Mouse (Mus musculus): Measurements from ENCODE around the gene Xpnpep1. TPM values are rescaled to one million over a fixed set of nuclear protein-coding genes. Genes with fewer than 3 reads are reported as not detected.

The Xpnpep1 gene
- polyA plus RNA-seq, 1 experiment from 2014 or later = 150 TPM

DNA sequence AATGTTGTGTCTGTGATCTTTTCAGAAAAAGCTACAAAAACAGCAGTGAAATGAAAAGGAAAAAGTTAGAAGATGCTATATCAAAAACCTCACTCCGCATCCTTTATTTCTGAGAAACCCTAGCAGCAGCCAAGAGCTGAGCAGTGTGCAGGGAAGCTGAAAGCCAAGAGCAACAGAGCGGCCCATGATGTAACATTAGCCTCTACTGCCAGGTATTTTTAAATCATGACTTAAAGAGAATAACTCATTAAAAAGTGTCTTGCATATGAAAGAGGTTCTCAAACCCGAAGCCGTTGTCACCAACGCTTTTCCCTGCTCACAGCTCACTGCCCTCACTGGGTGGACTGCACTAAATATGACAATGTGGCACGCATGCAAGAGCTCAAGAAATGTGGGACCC, 9.7 kb downstream of the Xpnpep1 start:
- Histone ChIP-seq H3K4me2 (ENCODE audit: low read depth, low read length, severe bottlenecking) (no peak overlapping the region), H3K9me3 (ENCODE audit: control insufficient read depth, low read length) (no peaks in the 10 kb centered on the region), H3K27ac (ENCODE audit: low read depth, low read length) (no peak overlapping the region), H3K9ac (ENCODE audit: low read length) (no peak overlapping the region), H3K27me3 (ENCODE audit: control insufficient read depth, insufficient read depth, low read length) (no peaks in the 10 kb centered on the region), H3K36me3 (ENCODE audit: control insufficient read depth, insufficient read depth, low read length) (no peaks in the 10 kb centered on the region; the same call in 1 of the 2 replicates), H3K4me1 (replicated peaks; ENCODE audit: control insufficient read depth, insufficient read depth, low read length) (no peaks in the 10 kb centered on the region), H3K4me3 (ENCODE audit: low read depth, low read length) (no peak overlapping the region)
- no peak for ATAC-seq (replicated peaks; ENCODE audit: low FRiP score)
- no peak for DNase-seq (ENCODE audit: low spot score)
- WGBS = 96% methylated on average over 6 of the region's 6 CpGs

DNA sequence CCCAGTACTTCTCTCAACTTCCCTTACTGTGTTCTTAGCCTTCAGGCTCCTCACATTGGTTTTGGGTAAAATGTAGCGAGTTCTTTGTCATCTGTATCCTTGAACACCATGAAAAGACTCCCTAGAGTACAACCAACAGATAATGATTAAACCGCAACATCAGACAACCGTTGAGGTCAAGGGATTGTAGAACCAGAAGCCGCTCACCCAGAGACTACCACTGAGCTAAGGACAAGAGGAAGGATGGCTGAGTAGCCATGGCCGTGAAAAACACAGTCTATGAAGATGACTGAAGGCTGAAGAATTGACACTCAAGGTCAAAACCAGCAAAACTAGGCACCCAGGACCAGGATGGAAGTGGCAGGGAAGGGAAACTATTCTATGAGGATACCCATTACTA, 10.3 kb downstream of the Xpnpep1 start:
- Histone ChIP-seq H3K27me3 (ENCODE audit: control insufficient read depth, insufficient read depth, low read length) (no peaks in the 10 kb centered on the region), H3K36me3 (ENCODE audit: control insufficient read depth, insufficient read depth, low read length) (no peaks in the 10 kb centered on the region; the same call in 1 of the 2 replicates), H3K4me1 (replicated peaks; ENCODE audit: control insufficient read depth, insufficient read depth, low read length) (no peaks in the 10 kb centered on the region), H3K9ac (ENCODE audit: low read length) (no peak overlapping the region), H3K9me3 (ENCODE audit: control insufficient read depth, low read length) (no peaks in the 10 kb centered on the region), H3K4me2 (ENCODE audit: low read depth, low read length, severe bottlenecking) (no peak overlapping the region), H3K4me3 (ENCODE audit: low read depth, low read length) (no peak overlapping the region), H3K27ac (ENCODE audit: low read depth, low read length) (no peak overlapping the region)
- DNase-seq (ENCODE audit: low spot score) (no peak), ATAC-seq (replicated peaks; ENCODE audit: low FRiP score) (no peak)
- whole genome bisulfite sequencing = 96% methylated on average over 5 of the region's 5 CpGs

DNA sequence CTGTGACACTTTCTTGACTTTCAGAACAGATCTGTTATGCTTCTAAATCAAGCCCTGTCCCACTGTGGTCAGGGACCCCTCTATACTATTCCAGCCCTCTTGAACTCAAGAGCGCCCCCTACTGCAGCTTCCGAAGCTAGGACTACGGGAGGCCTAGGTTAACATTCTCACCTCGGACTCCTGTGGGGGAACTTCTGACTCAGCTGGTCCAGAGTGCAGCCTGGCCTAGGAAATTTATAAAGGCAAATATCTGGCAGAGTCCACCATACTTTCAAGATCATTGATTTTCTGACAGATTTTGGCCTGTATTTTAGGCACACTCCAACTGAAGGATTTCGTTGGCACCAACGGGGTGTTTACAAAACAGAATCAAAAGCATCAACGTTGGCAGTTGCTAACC, 11.0 kb downstream of the Xpnpep1 start:
- Histone ChIP-seq H3K4me1 (replicated peaks; ENCODE audit: control insufficient read depth, insufficient read depth, low read length) (no peaks in the 10 kb centered on the region), H3K4me2 (ENCODE audit: low read depth, low read length, severe bottlenecking) (no peak overlapping the region), H3K9me3 (ENCODE audit: control insufficient read depth, low read length) (no peaks in the 10 kb centered on the region), H3K9ac (ENCODE audit: low read length) (no peak overlapping the region), H3K36me3 (ENCODE audit: control insufficient read depth, insufficient read depth, low read length) (no peaks in the 10 kb centered on the region; the same call in 1 of the 2 replicates), H3K27ac (ENCODE audit: low read depth, low read length) (no peak overlapping the region), H3K4me3 (ENCODE audit: low read depth, low read length) (no peak overlapping the region), H3K27me3 (ENCODE audit: control insufficient read depth, insufficient read depth, low read length) (no peaks in the 10 kb centered on the region)
- no peak for ATAC-seq (replicated peaks; ENCODE audit: low FRiP score)
- DNase-seq (ENCODE audit: low spot score) = no peak
- WGBS = 89% methylated on average over 7 of the region's 7 CpGs

DNA sequence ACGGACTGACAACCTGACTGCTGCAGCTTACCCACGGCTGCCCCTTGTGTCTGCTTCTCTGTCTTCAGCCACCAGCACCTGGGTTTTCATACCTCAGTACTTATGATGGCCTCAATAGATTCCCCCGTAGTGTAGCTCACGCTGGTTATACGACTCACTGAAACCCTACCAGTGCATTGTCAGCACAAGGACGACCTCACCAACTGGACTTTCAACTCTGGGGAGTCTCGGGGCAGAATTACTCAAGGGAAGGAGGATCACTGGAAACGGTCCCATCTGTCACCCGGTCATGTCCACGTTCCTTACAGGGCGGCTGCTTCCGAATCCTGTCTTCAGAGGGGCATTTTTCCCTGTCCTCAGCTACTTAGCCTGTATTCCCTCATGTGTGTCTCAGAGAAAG, 11.8 kb downstream of the Xpnpep1 start:
- Histone ChIP-seq H3K27ac (ENCODE audit: low read depth, low read length) (no peak overlapping the region), H3K36me3 (ENCODE audit: control insufficient read depth, insufficient read depth, low read length) (no peaks in the 10 kb centered on the region; the same call in 1 of the 2 replicates), H3K4me3 (ENCODE audit: low read depth, low read length) (no peak overlapping the region), H3K9ac (ENCODE audit: low read length) (no peak overlapping the region), H3K27me3 (ENCODE audit: control insufficient read depth, insufficient read depth, low read length) (no peaks in the 10 kb centered on the region), H3K4me2 (ENCODE audit: low read depth, low read length, severe bottlenecking) (no peak overlapping the region), H3K9me3 (ENCODE audit: control insufficient read depth, low read length) (no peaks in the 10 kb centered on the region), H3K4me1 (replicated peaks; ENCODE audit: control insufficient read depth, insufficient read depth, low read length) (no peaks in the 10 kb centered on the region)
- DNase-seq (ENCODE audit: low spot score) (no peak), ATAC-seq (replicated peaks; ENCODE audit: low FRiP score) (no peak)
- WGBS = 93% methylated on average over 12 of the region's 12 CpGs

DNA sequence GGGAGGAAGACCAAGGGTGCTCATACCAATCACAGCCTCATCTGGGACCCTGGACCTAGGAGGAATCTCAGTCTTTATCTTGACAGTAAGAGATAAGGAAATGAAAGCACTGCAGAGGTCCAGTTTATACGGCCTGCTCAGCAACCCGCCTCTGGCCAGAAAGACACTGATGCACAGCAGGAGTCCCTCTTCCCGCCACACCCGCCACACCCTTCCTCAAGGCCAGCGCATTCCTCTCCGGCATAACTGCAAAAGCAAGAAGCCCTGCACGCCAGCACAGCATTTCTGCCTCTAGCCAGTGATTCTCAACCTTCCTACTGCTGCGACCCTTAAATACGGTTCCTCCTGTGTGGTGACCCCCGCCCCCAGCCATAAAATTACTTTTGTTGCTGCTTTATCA, 16.8 kb downstream of the Xpnpep1 start:
- Histone ChIP-seq H3K9me3 (ENCODE audit: control insufficient read depth, low read length) (no peaks in the 10 kb centered on the region), H3K27me3 (ENCODE audit: control insufficient read depth, insufficient read depth, low read length) (no peaks in the 10 kb centered on the region), H3K27ac (ENCODE audit: low read depth, low read length) (no peak overlapping the region), H3K9ac (ENCODE audit: low read length) (no peak overlapping the region), H3K4me1 (replicated peaks; ENCODE audit: control insufficient read depth, insufficient read depth, low read length) (no peaks in the 10 kb centered on the region), H3K4me2 (ENCODE audit: low read depth, low read length, severe bottlenecking) (no peak overlapping the region), H3K36me3 (ENCODE audit: control insufficient read depth, insufficient read depth, low read length) (no peaks in the 10 kb centered on the region; the same call in 1 of the 2 replicates), H3K4me3 (ENCODE audit: low read depth, low read length) (no peak overlapping the region)
- DNase-seq (ENCODE audit: low spot score) (no peak), ATAC-seq (replicated peaks; ENCODE audit: low FRiP score) (no peak)
- WGBS = 87% methylated on average over 10 of the region's 10 CpGs

DNA sequence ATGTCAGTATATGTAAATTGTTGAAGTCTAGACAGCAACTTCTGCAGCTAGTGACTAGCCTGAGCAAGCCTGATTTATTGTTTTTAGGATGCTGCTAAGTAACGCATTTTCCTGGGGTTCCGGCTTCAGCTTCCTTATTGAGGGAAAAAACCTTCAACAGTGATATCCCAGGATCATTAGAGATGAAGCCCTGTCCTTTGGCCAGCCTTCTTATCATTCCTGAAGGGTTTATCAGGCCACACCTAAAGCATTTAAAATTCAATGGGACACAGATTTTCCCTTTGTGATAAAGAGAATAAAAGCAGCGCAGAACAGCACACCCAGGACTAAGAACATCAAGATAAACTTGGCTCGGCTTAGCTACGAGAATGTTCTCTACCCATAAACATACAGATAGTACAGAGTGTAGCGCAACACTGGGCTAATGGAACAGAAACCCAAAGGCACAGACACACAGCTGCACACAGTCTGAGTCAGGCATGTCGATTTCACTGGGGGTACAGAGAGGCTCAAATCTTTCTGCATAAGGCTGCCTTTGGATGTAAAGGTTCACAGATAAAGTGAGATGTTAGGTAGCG, 17.9 kb downstream of the Xpnpep1 start:
- ATAC-seq (replicated peaks; ENCODE audit: low FRiP score) (no peak), DNase-seq (ENCODE audit: low spot score) (no peak)
- Histone ChIP-seq H3K4me1 (replicated peaks; ENCODE audit: control insufficient read depth, insufficient read depth, low read length) (no peaks in the 10 kb centered on the region), H3K27me3 (ENCODE audit: control insufficient read depth, insufficient read depth, low read length) (no peaks in the 10 kb centered on the region), H3K27ac (ENCODE audit: low read depth, low read length) (no peak overlapping the region), H3K4me3 (ENCODE audit: low read depth, low read length) (no peak overlapping the region), H3K9me3 (ENCODE audit: control insufficient read depth, low read length) (no peaks in the 10 kb centered on the region), H3K36me3 (ENCODE audit: control insufficient read depth, insufficient read depth, low read length) (no peaks in the 10 kb centered on the region; the same call in 1 of the 2 replicates), H3K4me2 (ENCODE audit: low read depth, low read length, severe bottlenecking) (no peak overlapping the region), H3K9ac (ENCODE audit: low read length) (no peak overlapping the region)
- WGBS = 92% methylated on average over 8 of the region's 8 CpGs

DNA sequence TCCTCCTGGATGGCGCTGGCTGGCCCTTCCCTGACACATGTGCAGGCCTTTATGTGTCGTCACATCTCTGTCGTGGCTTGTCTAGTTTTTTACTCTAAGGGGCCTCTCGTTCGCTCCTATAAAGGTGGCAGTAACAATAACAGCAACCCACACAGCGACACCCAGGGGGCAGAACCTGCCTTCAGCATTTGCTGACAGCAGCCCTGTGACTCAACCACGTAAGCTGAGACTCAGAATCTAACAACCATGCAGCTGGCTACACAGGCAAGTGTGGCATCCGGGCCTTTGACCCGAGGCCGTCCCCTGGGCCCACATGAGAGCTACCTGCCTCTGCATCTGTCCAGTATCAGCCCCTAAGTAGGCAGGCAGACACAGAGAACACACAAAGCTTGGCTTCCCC, 18.5 kb downstream of the Xpnpep1 start:
- no peaks in the 10 kb centered on the region for H3K9me3 ChIP-seq (ENCODE audit: control insufficient read depth, low read length)
- no peaks in the 10 kb centered on the region for H3K27me3 ChIP-seq (ENCODE audit: control insufficient read depth, insufficient read depth, low read length)
- no peak overlapping the region for H3K9ac ChIP-seq (ENCODE audit: low read length)
- no peak overlapping the region for H3K4me2 ChIP-seq (ENCODE audit: low read depth, low read length, severe bottlenecking)
- H3K4me3 ChIP-seq (ENCODE audit: low read depth, low read length) = no peak overlapping the region
- H3K27ac ChIP-seq (ENCODE audit: low read depth, low read length) = no peak overlapping the region
- WGBS = 86% methylated on average over 10 of the region's 10 CpGs
- H3K36me3 ChIP-seq (ENCODE audit: control insufficient read depth, insufficient read depth, low read length) = no peaks in the 10 kb centered on the region; the same call in 1 of the 2 replicates
- no peak for ATAC-seq (replicated peaks; ENCODE audit: low FRiP score)
- DNase-seq (ENCODE audit: low spot score) = no peak
- no peaks in the 10 kb centered on the region for H3K4me1 ChIP-seq (replicated peaks; ENCODE audit: control insufficient read depth, insufficient read depth, low read length)

DNA sequence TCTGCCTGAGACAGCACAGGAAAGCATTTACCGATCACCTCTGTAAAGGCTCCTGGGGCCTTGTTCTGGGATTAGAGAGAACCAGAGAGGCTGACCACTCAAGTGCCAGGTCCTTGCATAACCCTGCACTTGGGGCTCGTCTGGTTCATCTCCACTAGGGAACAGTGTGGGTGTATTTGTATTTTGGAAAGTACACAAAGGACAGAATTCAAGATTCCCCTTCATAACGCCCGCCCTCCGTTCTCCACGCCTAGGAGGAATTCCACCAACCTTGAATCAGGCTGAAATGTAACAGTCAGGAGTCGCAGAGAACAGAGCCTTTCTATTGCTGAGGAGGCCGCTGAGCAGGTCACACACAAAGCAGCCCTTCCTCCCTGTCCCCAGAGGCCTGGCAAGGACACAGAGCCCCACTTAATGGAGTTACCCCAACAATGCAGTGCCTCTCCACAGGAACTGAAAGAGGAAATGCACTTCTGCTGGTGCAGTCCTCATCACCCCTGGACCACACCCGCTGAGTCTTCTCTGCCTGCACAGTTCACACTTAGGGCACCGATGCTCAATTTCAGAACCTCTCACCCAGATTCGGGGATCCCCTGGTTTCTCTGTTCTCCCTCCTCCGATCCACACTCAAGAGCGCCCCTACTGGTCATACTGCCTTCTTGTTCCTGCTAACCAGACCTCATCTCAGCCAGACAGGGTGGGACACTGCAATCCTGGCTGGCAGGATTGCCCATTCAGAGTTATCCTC, 20.1 kb downstream of the Xpnpep1 start:
- ATAC-seq (replicated peaks; ENCODE audit: low FRiP score) (0 out of 2 replicates have a peak, but pooled peaks have one; percentile 44), DNase-seq (ENCODE audit: low spot score) (peak; percentile 75)

More for the DNA sequence above, 20.1 kb downstream of the Xpnpep1 start:
- H3K4me2 ChIP-seq (ENCODE audit: low read depth, low read length, severe bottlenecking) = no peak overlapping the region
- H3K9ac ChIP-seq (ENCODE audit: low read length) = no peak overlapping the region
- H3K4me3 ChIP-seq (ENCODE audit: low read depth, low read length) = no peak overlapping the region
- no peaks in the 10 kb centered on the region for H3K27me3 ChIP-seq (ENCODE audit: control insufficient read depth, insufficient read depth, low read length)
- H3K36me3 ChIP-seq (ENCODE audit: control insufficient read depth, insufficient read depth, low read length) = no peaks in the 10 kb centered on the region; the same call in 1 of the 2 replicates
- H3K27ac ChIP-seq (ENCODE audit: low read depth, low read length) = no peak overlapping the region
- 0 out of 2 replicates have a peak, but pooled peaks cover 2% of the 10 kb centered on the region for H3K4me1 ChIP-seq (replicated peaks; ENCODE audit: control insufficient read depth, insufficient read depth, low read length)
- 74% methylated on average over 13 of the region's 13 CpGs for WGBS
- H3K9me3 ChIP-seq (ENCODE audit: control insufficient read depth, low read length) = no peaks in the 10 kb centered on the region

All from forebrain, embryonic 11.5 days (tissue).